Mouse (Mus musculus) stomach, embryonic 15.5 days (tissue): ENCODE results near the gene Fam124a. TPM values are rescaled to one million over a fixed set of nuclear protein-coding genes. Genes with fewer than 3 reads are reported as not detected.

ENCODE experiments used
- ATAC-seq: fragments of 200-750 bp; cut with Nextera tagmentation; 2 replicates; pipeline ENCODE4 v1.8.0; 2017; ENCODE audit warnings: low read depth, moderate number of reproducible peaks, moderate TSS enrichment; ENCODE audit not compliant: insufficient read depth, low FRiP score
- H3K27ac ChIP-seq: fragments of 300-500 bp; sonication (generic); 2 replicates; pipeline ENCODE4 v1.5.1; 2015; ENCODE audit warnings: mild to moderate bottlenecking, inconsistent platforms
- H3K27me3 ChIP-seq: fragments of 300-500 bp; sonication (generic); replicated peaks from 2 replicates; pipeline ENCODE4 v1.6.1; 2015; ENCODE audit warnings: inconsistent platforms
- H3K36me3 ChIP-seq: fragments of 300-500 bp; sonication (generic); 2 replicates; pipeline ENCODE4 v1.6.1; 2015; ENCODE audit warnings: inconsistent platforms
- H3K4me1 ChIP-seq: fragments of 300-500 bp; sonication (generic); 2 replicates; pipeline ENCODE4 v1.6.1; 2015; ENCODE audit warnings: inconsistent platforms
- H3K4me2 ChIP-seq: fragments of 300-500 bp; sonication (generic); 2 replicates; pipeline ENCODE4 v1.6.1; 2015; ENCODE audit warnings: mild to moderate bottlenecking, inconsistent platforms
- H3K4me3 ChIP-seq: fragments of 300-500 bp; sonication (generic); replicated peaks from 2 replicates; pipeline ENCODE4 v1.5.1; 2015; ENCODE audit warnings: inconsistent platforms
- H3K9ac ChIP-seq: fragments of 300-500 bp; sonication (generic); 2 replicates; pipeline ENCODE4 v1.6.1; 2015; ENCODE audit warnings: inconsistent platforms
- H3K9me3 ChIP-seq: fragments of 300-500 bp; sonication (generic); 2 replicates; pipeline ENCODE4 v1.6.1; 2016; ENCODE audit warnings: inconsistent platforms
- WGBS: fragments of 180-500 bp; shearing (Covaris S2); methylation state at CpG from one replicate; pipeline ENCODE4 v1.1.7; 2015; 5-methylcytosine and 5-hydroxymethylcytosine counted together
- polyA plus RNA-seq: library from polyadenylated mRNA; unstranded; fragments of >200 nt; fragmentation: Nextera tagmentation; extraction: Ambion mirVana; gene quantifications from 2 replicates; pipeline ENCODE4 v1.2.1, GENCODE M21; 2015

Fam124a gene
- polyA plus RNA-seq, 1 experiment from 2014 or later, result 6.4 TPM

DNA sequence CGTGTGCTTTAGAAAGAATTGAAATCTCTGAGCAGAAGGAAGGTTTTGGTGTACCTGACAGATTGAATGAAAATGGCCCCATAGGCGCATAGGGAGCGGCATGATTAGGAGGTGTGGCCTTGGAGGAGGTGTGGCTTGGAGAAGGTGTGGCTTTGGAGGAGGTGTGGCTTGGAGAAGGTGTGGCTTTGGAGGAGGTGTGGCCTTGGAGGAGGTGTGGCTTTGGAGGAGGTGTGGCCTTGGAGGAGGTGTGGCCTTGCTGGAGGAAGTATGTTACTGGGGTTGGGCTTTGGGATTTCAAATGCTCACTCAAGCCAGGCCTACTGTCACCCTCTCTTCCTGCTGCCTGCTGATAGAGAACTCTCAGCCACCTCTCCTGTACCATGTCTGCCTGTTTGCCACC, 25.4 kb downstream of the Fam124a start:
- ATAC-seq, result no peak
- H3K36me3 ChIP-seq, result no peaks in the 10 kb centered on the region
- H3K4me2 ChIP-seq, result no peak overlapping the region
- H3K9ac ChIP-seq, result no peak overlapping the region
- WGBS, result 86% methylated on average over 3 of the region's 3 CpGs
- no peak overlapping the region for H3K27ac ChIP-seq
- H3K4me1 ChIP-seq, result no peaks in the 10 kb centered on the region
- H3K27me3 ChIP-seq, result no peaks in the 10 kb centered on the region
- H3K4me3 ChIP-seq, result no peak overlapping the region
- H3K9me3 ChIP-seq, result no peaks in the 10 kb centered on the region

DNA sequence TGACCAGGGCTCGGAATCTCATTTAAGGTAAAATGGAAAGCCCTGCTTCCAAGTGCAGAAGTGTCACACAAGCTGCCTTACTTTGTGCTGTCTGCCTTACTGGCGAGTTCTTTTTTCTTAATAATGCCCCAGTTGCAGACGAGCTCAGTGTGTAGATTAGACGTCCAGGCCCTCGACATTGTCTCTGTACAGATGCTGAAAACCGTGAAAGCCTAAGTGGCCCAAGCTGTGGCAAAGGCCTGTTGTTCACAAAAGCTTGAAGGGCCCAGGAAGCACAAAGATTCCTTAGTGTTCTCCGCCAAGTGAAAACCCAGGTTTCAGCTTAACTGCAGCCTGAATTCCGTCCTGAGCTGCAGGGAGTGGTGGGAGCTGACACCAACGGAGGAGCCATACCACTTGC, 26.2 kb downstream of the Fam124a start:
- Histone ChIP-seq H3K27ac (no peak overlapping the region), H3K4me3 (no peak overlapping the region), H3K9ac (no peak overlapping the region), H3K36me3 (no peaks in the 10 kb centered on the region), H3K4me2 (no peak overlapping the region), H3K4me1 (no peaks in the 10 kb centered on the region), H3K27me3 (no peaks in the 10 kb centered on the region), H3K9me3 (no peaks in the 10 kb centered on the region)
- 75% methylated on average over 9 of the region's 9 CpGs for WGBS
- ATAC-seq, result no peak

DNA sequence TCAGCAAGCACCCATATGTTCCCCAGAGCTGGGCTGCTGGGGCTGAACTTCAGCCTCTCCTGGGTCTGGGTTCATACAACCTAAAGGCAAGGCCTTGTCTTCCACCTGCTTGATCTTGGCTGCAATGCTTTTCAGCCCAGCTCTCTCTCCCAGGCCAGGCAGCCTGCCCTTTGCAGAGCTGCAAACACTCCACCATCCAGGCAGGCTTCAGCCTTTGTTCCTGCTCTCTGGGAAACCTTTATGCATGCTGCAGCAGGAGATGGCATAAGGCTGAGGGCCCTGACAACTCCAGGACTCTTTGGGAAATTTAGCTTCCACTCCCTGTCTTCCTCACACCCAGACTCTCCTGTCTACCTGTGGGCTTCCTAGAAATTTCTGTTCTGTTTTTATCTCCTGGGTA, 29.1 kb downstream of the Fam124a start:
- H3K27ac ChIP-seq, result no peak overlapping the region
- no peak overlapping the region for H3K4me3 ChIP-seq
- no peaks in the 10 kb centered on the region for H3K36me3 ChIP-seq
- no peak for ATAC-seq
- no peaks in the 10 kb centered on the region for H3K9me3 ChIP-seq
- no peak overlapping the region for H3K9ac ChIP-seq
- H3K4me1 ChIP-seq, result no peaks in the 10 kb centered on the region
- no peaks in the 10 kb centered on the region for H3K27me3 ChIP-seq
- no peak overlapping the region for H3K4me2 ChIP-seq

DNA sequence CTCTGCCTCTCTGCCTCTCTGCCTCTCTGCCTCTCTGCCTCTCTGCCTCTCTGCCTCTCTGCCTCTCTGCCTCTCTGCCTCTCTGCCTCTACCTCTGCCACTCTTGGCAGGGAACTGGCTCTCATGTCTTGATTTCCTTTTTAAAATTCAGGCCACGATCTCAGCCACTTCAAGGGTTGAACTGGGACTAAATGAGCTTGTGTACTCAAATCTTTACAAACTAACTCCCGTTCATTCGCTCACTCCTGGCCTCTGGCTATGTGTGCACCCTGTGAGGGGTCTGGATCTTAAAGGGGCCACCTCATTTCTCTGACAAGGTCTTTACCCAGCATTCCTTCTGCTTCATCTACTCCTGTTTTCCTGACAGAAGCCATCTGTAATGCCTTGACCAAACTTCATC, 29.8 kb downstream of the Fam124a start:
- no peaks in the 10 kb centered on the region for H3K9me3 ChIP-seq
- no peak overlapping the region for H3K27ac ChIP-seq
- H3K9ac ChIP-seq, result no peak overlapping the region
- no peaks in the 10 kb centered on the region for H3K27me3 ChIP-seq
- WGBS, result 36% methylated on average over 3 of the region's 3 CpGs
- no peak overlapping the region for H3K4me2 ChIP-seq
- H3K4me1 ChIP-seq, result no peaks in the 10 kb centered on the region
- no peaks in the 10 kb centered on the region for H3K36me3 ChIP-seq
- ATAC-seq, result no peak
- H3K4me3 ChIP-seq, result no peak overlapping the region

DNA sequence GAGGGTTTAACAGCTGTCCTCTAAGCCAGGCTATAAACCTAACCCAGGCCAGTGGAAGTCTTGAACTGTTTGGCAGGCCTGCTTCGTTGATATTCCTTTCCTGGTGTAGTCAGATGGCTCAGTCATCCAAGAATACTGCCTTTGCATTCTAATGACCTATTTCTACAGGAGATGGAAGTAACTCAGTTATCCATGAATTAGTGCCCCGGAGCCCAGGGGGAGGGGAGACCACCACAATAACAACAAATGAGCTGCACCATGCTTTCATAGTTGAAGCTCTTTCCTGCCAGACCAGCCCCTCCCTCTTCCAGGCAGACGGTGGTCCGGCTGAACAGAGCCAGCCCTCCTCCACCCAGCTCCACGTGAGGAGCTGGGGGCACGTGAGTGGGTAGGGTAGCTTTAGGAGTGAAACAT, 44.6 kb downstream of the Fam124a start:
- H3K4me1 ChIP-seq, result 0 out of 2 replicates have a peak, but pooled peaks cover 2% of the 10 kb centered on the region
- no peak overlapping the region for H3K27ac ChIP-seq
- no peaks in the 10 kb centered on the region for H3K27me3 ChIP-seq
- no peak for ATAC-seq
- no peaks in the 10 kb centered on the region for H3K36me3 ChIP-seq
- no peak overlapping the region for H3K4me2 ChIP-seq
- no peaks in the 10 kb centered on the region for H3K9me3 ChIP-seq
- no peak overlapping the region for H3K9ac ChIP-seq
- WGBS, result 79% methylated on average over 6 of the region's 6 CpGs
- H3K4me3 ChIP-seq, result no peak overlapping the region

DNA sequence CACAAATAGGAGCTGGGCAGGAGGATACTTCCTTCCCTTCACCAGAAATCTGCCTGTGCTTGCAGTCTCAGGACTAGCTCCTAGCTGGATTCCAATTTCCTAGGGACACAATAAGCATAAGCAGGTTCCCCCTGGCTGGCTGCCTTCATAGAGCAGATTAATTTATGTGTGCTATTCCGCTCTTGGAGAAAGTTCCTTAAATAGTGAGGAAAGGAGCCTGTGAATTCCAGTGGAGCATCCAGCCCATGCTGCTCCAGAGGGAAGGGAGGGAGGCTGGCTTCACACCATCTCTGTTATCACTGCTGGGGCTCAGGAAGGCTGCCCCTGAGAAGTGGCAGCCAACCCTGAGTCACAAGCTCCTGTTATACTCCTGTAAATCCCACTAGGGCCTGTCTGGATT, 46.7 kb downstream of the Fam124a start:
- ATAC-seq, result peak; percentile 22; the same call in 1 of the 2 replicates
- Histone ChIP-seq H3K4me1 (0 out of 2 replicates have a peak, but pooled peaks cover 2% of the 10 kb centered on the region), H3K4me3 (no peak overlapping the region), H3K27ac (peak overlapping the region; percentile 40; the same call in 1 of the 2 replicates), H3K27me3 (no peaks in the 10 kb centered on the region), H3K9me3 (no peaks in the 10 kb centered on the region), H3K36me3 (no peaks in the 10 kb centered on the region), H3K9ac (no peak overlapping the region), H3K4me2 (no peak overlapping the region)
- 63% methylated on average over 1 of the region's 1 CpGs for WGBS

DNA sequence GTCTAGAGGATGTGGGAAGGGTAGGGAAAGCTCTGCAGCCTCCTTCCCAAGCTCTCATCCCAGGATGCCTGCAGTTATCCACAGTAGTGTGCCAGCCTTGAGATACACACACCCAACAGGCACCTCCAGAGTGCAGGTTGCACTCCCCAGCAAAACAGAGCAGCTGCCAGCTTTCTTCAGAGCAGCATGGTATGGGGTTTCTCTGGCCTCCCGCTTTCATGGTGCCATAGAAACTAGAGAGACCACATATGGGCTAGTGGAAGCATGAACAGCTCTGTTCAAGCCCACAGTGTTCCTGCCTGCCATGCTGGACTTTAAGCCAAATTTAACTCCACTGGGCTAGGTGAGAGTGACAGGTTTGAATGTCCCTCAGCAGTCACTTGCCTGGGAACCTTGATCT, 47.3 kb downstream of the Fam124a start:
- Histone ChIP-seq H3K9me3 (no peaks in the 10 kb centered on the region), H3K4me3 (no peak overlapping the region), H3K27ac (peak overlapping the region; percentile 40; the same call in 1 of the 2 replicates), H3K4me2 (no peak overlapping the region), H3K4me1 (0 out of 2 replicates have a peak, but pooled peaks cover 2% of the 10 kb centered on the region), H3K27me3 (no peaks in the 10 kb centered on the region), H3K9ac (no peak overlapping the region), H3K36me3 (no peaks in the 10 kb centered on the region)
- WGBS, result 97% methylated on average over 1 of the region's 1 CpGs
- no peak for ATAC-seq

DNA sequence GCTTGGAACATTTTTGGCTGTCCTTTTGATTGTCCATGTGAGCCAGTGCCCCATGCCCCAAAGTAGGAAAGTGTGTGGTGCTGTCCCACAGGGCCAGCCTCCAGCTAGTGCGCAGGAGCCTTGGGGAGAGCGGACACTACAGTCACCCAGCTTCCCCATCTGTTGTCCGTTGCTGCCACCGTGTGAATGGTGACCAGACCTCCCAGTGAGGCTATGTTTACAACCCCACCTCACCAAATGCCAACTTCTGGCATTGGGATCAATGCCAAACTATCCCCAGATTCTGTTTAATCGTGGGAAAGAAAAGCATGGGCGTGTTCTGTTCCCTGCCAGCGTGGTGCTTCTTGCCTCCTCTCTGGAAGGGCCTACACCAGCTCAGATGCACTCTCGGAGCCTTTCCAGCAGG, 52.3 kb downstream of the Fam124a start:
- WGBS, result 71% methylated on average over 8 of the region's 8 CpGs
- Histone ChIP-seq H3K4me1 (no peaks in the 10 kb centered on the region), H3K4me3 (no peak overlapping the region), H3K9me3 (no peaks in the 10 kb centered on the region), H3K36me3 (no peaks in the 10 kb centered on the region), H3K27ac (no peak overlapping the region), H3K27me3 (no peaks in the 10 kb centered on the region), H3K4me2 (no peak overlapping the region), H3K9ac (no peak overlapping the region)
- no peak for ATAC-seq

DNA sequence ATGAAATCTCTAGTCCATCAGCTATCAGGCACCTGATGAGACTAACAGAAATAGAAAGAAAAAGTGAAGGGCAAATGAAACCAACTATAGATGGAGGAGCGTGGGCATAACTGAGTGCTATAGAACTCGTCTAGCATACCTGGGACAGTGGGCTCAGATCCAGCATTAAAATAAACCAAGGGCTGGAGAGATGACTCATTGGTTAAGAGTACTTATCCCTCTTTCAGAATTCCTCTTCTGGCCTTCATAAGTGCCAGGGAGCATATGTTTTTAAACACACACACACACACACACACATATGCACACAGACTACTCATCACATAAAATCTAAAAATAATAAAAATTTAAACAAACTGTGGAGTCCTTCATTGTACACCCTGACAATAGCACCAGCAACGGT, 54.4 kb downstream of the Fam124a start:
- Histone ChIP-seq H3K27ac (no peak overlapping the region), H3K4me3 (no peak overlapping the region), H3K36me3 (no peaks in the 10 kb centered on the region), H3K27me3 (no peaks in the 10 kb centered on the region), H3K4me2 (no peak overlapping the region), H3K4me1 (no peaks in the 10 kb centered on the region), H3K9ac (no peak overlapping the region), H3K9me3 (no peaks in the 10 kb centered on the region)
- no peak for ATAC-seq
- 60% methylated on average over 3 of the region's 3 CpGs for WGBS

DNA sequence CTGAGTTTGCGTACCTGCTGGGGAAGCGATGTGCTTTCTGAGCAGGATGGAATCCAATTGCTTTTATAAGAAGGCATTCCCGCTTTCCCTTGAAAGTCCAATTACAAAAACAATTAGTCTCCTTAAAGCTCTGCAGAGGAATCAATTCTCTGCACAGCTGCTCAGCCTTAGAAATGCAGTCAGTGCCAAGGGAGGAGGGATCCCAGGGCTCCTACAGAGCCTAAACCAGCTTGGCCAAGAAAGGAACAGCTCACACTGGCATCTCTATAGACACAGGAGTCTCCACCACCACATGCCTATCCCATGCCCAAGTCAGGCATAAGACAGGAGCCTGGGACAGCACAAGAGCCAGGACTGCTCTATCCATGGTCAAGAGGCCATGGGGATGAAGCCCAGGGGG, 66.9 kb downstream of the Fam124a start:
- no peaks in the 10 kb centered on the region for H3K27me3 ChIP-seq
- no peaks in the 10 kb centered on the region for H3K36me3 ChIP-seq
- H3K4me1 ChIP-seq, result no peaks in the 10 kb centered on the region
- no peak overlapping the region for H3K27ac ChIP-seq
- WGBS, result 81% methylated on average over 3 of the region's 3 CpGs
- no peak for ATAC-seq
- no peaks in the 10 kb centered on the region for H3K9me3 ChIP-seq
- H3K4me3 ChIP-seq, result no peak overlapping the region
- no peak overlapping the region for H3K4me2 ChIP-seq
- H3K9ac ChIP-seq, result no peak overlapping the region

DNA sequence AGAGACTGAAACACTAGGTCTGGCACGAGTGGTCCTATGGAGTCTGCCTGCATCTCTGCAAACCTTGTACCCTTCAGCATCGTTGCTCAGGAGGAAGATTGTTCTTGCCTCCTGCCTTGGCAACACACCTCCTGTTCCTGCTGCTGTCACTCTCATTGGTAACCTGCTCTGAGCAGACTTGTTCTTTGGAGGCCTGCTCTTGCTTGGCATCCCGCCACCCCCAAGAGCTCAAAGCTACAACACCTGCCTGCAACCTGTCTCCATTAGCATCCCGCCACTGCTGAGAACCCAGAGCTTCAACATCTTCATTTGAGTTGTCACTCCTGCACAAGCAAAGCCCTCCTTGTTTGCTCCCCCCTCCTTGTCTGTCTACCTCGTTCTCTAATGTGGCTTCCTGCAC, 72.4 kb downstream of the Fam124a start:
- H3K4me3 ChIP-seq, result no peak overlapping the region
- H3K36me3 ChIP-seq, result no peaks in the 10 kb centered on the region
- WGBS, result 82% methylated on average over 5 of the region's 5 CpGs

DNA sequence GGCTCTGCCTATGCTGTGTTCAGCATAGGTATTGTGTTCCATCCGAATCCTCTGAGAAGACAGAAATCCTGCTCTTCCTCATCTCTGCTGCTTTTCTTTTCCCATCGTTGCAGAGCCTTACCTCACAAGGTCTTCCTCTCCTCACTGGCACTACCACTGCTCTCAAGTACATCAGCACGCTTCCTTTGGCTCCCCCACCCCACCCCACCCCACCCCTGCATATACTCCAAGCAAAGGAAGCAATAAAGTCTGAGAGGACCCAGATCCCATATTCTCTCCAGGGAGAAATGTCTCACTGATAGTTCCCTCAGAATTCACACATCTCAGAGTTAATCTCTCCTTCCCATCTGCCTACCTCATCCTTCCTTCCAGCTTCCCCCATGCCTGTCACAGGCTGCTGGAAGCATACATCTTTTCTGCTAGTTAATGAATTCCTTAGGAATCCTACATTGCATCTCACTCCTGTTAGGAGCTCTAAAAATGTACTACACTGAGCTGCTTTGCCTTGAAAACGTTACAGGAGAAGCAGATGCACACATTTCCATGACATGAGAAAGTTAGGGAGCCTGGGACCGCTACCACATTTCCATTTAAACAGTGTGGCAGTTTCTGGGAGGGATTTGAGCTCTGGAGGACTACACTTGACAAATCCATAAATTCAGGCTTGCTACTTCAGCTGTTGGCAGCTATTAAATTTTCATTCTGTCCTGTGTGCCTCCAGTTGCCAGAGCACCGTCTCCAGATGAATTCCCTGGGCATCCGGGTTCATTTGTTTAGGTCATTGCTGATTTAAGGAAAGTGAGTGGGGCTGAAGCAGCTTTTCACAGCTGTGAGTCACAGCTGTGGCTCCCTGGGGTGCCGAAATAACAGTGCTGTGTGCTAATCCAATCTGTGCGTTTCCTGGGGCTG, 82.2 kb downstream of the Fam124a start:
- no peak overlapping the region for H3K9ac ChIP-seq
- H3K4me3 ChIP-seq, result no peak overlapping the region
- H3K4me2 ChIP-seq, result 0 out of 2 replicates have a peak overlapping the region, but pooled peaks have one; percentile 8
- H3K27me3 ChIP-seq, result no peaks in the 10 kb centered on the region
- WGBS, result 21% methylated on average over 9 of the region's 9 CpGs
- H3K36me3 ChIP-seq, result no peaks in the 10 kb centered on the region
- 0 out of 2 replicates have a peak, but pooled peaks cover 4% of the 10 kb centered on the region for H3K4me1 ChIP-seq
- no peaks in the 10 kb centered on the region for H3K9me3 ChIP-seq
- H3K27ac ChIP-seq, result peak overlapping the region; percentile 31; the same call in 1 of the 2 replicates
- no peak for ATAC-seq

More for the DNA sequence above, 72.4 kb downstream of the Fam124a start:
- H3K4me1 ChIP-seq, result no peaks in the 10 kb centered on the region
- ATAC-seq, result no peak
- no peak overlapping the region for H3K9ac ChIP-seq
- H3K4me2 ChIP-seq, result no peak overlapping the region
- H3K9me3 ChIP-seq, result no peaks in the 10 kb centered on the region
- no peaks in the 10 kb centered on the region for H3K27me3 ChIP-seq
- H3K27ac ChIP-seq, result no peak overlapping the region
